Mouse (Mus musculus) colon, adult 2 months (tissue): Measurements from ENCODE around the gene Olfr891. TPM values are rescaled to one million over a fixed set of nuclear protein-coding genes. Genes with fewer than 3 reads are reported as not detected.

ENCODE experiments used
- polyA plus RNA-seq: library from polyadenylated mRNA; depleted of rRNA; stranded (reverse); fragments of >200 nt; gene quantifications from 2 replicates; pipeline ENCODE4 v1.2.3, GENCODE M21; 2012; rRNA removed

Gene Olfr891
- not detected in 2 replicates for polyA plus RNA-seq

DNA sequence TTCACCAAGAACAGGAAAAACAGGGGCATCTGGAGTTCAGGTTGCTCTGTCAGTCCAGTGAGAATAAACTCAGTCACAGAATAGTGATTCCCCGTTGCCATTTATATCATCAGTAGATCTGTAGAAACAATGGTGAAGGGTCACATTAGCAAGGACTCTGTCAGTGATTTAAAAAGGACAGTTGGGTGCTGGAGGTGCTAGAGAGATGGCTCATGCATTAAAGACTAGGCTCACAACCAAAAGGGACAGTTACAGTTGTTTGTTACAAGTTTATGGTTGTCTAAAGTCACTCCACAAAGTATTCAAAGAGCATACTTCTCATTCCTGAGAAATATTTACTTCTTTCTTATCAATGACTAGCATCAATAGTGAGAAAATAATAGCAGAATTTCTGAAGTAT lies at the start of gene Olfr891:
Olfr891 (minus strand) TSS at position 101 of the 400 bp plus-strand sequence.

DNA sequence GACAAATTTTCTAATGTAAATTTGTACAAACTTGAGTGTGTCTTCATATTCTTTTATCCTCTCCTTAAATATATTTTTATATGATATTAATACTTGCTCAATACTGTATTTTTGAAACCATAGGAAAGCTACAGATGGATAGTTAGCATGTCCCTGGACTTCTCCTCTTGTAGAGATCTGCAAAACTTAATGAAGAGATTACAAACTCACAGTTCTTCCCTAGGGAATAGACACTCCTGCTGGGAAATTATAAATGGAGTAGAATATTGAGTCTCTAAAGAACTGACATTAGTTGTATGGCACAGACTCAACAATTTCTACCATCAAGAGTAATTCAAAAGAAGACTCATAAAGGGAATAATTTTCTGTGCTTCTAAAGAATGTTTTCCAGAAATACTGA lies 37.1 kb upstream of the Olfr891 start, which contains the start of gene Olfr894:
Olfr894 (plus strand) TSS at position 301 of the 400 bp plus-strand sequence.

DNA sequence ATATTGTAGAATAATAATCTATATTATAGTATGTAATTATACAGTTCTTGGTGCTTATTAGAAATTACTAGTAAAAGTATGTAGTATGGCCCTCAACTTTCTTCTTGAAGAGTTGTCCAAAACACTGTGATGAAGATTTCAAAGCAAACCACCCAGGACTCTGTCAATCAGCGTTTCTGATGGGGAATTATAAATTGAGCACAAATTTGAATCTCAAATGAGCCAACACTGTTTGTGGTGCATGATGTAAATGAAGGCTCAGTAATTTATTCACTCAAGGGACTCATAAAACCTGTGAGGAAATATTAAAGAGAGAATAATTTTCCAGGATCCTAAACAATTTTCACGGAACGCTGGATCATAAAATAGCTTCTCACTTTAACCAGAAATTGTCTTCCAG lies 27.4 kb upstream of the Olfr891 start, which contains the start of gene Olfr893:
Olfr893 (plus strand) TSS at position 301 of the 400 bp plus-strand sequence.

DNA sequence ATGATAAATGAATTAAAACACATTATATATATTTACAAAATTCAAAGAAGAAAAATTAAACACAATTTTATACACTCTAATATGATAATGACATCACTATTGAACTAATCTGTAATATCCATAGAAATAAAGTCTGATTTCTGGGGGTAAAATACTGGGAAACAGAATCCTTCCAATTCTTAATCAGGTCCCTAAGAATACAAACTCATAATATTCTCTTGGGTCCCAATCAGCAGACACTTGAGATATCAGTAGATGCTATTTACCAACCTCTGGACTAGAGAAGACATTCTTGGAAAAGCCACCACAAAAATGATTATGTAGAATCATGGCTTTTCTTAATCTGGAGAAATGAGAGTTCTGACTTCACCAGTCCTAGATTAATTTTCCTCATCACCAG lies 38.4 kb downstream of the Olfr891 start, which contains the start of gene Olfr890:
Olfr890 (plus strand) TSS at position 301 of the 400 bp plus-strand sequence.

Other genes starting within 250 kb of the Olfr891 start
- gene Olfr881, start 189.0 kb downstream of the Olfr891 start, polyA plus RNA-seq, result not detected in 2 replicates
- gene Olfr883, start 155.0 kb downstream of the Olfr891 start, polyA plus RNA-seq, result not detected in 2 replicates
- not detected in 2 replicates for gene Olfr884, start 134.3 kb downstream of the Olfr891 start, polyA plus RNA-seq
- gene Olfr885, start 119.5 kb downstream of the Olfr891 start, polyA plus RNA-seq, result not detected in 2 replicates
- gene Olfr887, start 96.7 kb downstream of the Olfr891 start, polyA plus RNA-seq, result not detected in 2 replicates
- not detected in 2 replicates for gene Olfr888, start 72.7 kb downstream of the Olfr891 start, polyA plus RNA-seq
- gene Olfr889, start 65.6 kb downstream of the Olfr891 start, polyA plus RNA-seq, result not detected in 2 replicates
- not detected in 2 replicates for gene Olfr890, start 38.3 kb downstream of the Olfr891 start, polyA plus RNA-seq
- not detected in 2 replicates for gene Olfr893, start 27.5 kb upstream of the Olfr891 start, polyA plus RNA-seq
- gene Olfr894, start 37.2 kb upstream of the Olfr891 start, polyA plus RNA-seq, result not detected in 2 replicates
- gene Olfr143, start 72.0 kb upstream of the Olfr891 start, polyA plus RNA-seq, result not detected in 2 replicates
- not detected in 2 replicates for gene Olfr895, start 87.0 kb upstream of the Olfr891 start, polyA plus RNA-seq
- gene Olfr896-ps1, start 110.3 kb upstream of the Olfr891 start, polyA plus RNA-seq, result not detected in 2 replicates
- not detected in 2 replicates for gene Olfr25, start 148.2 kb upstream of the Olfr891 start, polyA plus RNA-seq
- not detected in 2 replicates for gene Olfr898, start 167.6 kb upstream of the Olfr891 start, polyA plus RNA-seq
- not detected in 2 replicates for gene Olfr250, start 186.1 kb upstream of the Olfr891 start, polyA plus RNA-seq
- not detected in 2 replicates for gene Olfr251, start 196.3 kb upstream of the Olfr891 start, polyA plus RNA-seq
- gene Olfr147, start 220.9 kb upstream of the Olfr891 start, polyA plus RNA-seq, result not detected in 2 replicates
- not detected in 2 replicates for gene Olfr901, start 248.6 kb upstream of the Olfr891 start, polyA plus RNA-seq